Mouse (Mus musculus) brain, embryonic 14.5 days (tissue): ENCODE results near the gene Arhgap22.

ENCODE experiments used
- CTCF ChIP-seq: fragments of 200-500 bp; IDR thresholded peaks from 2 replicates; pipeline ENCODE4 v1.5.1; 2012; ENCODE audit warnings: inconsistent platforms, mild to moderate bottlenecking, moderate library complexity, borderline replicate concordance; ENCODE audit not compliant: insufficient read depth, insufficient read length; ENCODE audit errors: extremely low read depth
- POLR2A ChIP-seq: fragments of 200-500 bp; IDR thresholded peaks from 2 replicates; pipeline ENCODE4 v1.6.1; 2012; ENCODE audit warnings: mild to moderate bottlenecking, inconsistent platforms, borderline replicate concordance; ENCODE audit not compliant: poor library complexity, insufficient read depth, insufficient read length, severe bottlenecking; ENCODE audit errors: extremely low read depth

GRCm38 (mm10) chr14:33280921-33281320 lies 67.1 kb downstream of the Arhgap22 start:
- TF ChIP-seq CTCF (no peak), POLR2A (no peak)
